11 mouse cellular contexts compared by ENCODE assay signal in genomic region chr4:152151451-152151965, GRCm38 (mm10). TPM values are rescaled to one million over a fixed set of nuclear protein-coding genes. Genes with fewer than 3 reads are reported as not detected.
DNase-seq lines count a peak whose midpoint lies in the region; ATAC-seq and TF ChIP-seq lines count a peak whose summit lies in the region.
"Had no signal": no experiment of that assay in that cellular context is flagged by ENCODE, and none has a peak within 500 bp of the region (broad histone marks: within the 10 kb centered on the region; RNA-seq: fewer than 3 reads in every experiment).

No protein-coding gene starts in this region.

- no peaks in the 10 kb centered on the region for H3K9me3 ChIP-seq in kidney, embryonic 15.5 days (replicated peaks)
- H3K9me3 ChIP-seq in embryonic facial prominence, embryonic 13.5 days = no peaks in the 10 kb centered on the region
- H3K9me3 ChIP-seq in intestine, embryonic 15.5 days = no peaks in the 10 kb centered on the region
- H3K9me3 ChIP-seq in midbrain, postnatal 0 days (ENCODE audit: low read length) = no peaks in the 10 kb centered on the region

- peak overlapping the region; percentile 89 for H3K4me2 ChIP-seq in kidney, embryonic 15.5 days
- H3K4me2 ChIP-seq in embryonic facial prominence, embryonic 13.5 days = peak overlapping the region; percentile 71
- peak overlapping the region; percentile 76 for H3K4me2 ChIP-seq in intestine, embryonic 15.5 days (replicated peaks)
- H3K4me2 ChIP-seq in midbrain, postnatal 0 days (ENCODE audit: low read depth, low read length, poor library complexity, severe bottlenecking) = peak overlapping the region; percentile 36; the same call in 1 of the 2 replicates

- H3K27me3 ChIP-seq in kidney, embryonic 15.5 days = peaks cover 66% of the 10 kb centered on the region
- H3K27me3 ChIP-seq in embryonic facial prominence, embryonic 13.5 days = peaks cover 86% of the 10 kb centered on the region
- peaks cover 37% of the 10 kb centered on the region for H3K27me3 ChIP-seq in intestine, embryonic 15.5 days (replicated peaks)
- peaks cover 40% of the 10 kb centered on the region for H3K27me3 ChIP-seq in midbrain, postnatal 0 days (ENCODE audit: insufficient read depth, low read length)

- H3K36me3 ChIP-seq in kidney, embryonic 15.5 days = no peaks in the 10 kb centered on the region
- H3K36me3 ChIP-seq in embryonic facial prominence, embryonic 13.5 days = no peaks in the 10 kb centered on the region
- no peaks in the 10 kb centered on the region for H3K36me3 ChIP-seq in intestine, embryonic 15.5 days
- no peaks in the 10 kb centered on the region for H3K36me3 ChIP-seq in midbrain, postnatal 0 days (ENCODE audit: insufficient read depth, low read length)

- no peak overlapping the region for H3K27ac ChIP-seq in kidney, embryonic 15.5 days
- H3K27ac ChIP-seq in embryonic facial prominence, embryonic 13.5 days = no peak overlapping the region
- no peak overlapping the region for H3K27ac ChIP-seq in intestine, embryonic 15.5 days
- no peak overlapping the region for H3K27ac ChIP-seq in midbrain, postnatal 0 days (ENCODE audit: low read depth, low read length)

- no peak for TF ChIP-seq CTCF in midbrain, postnatal 0 days (IDR thresholded peaks at IDR 0.05)

- H3K4me1 ChIP-seq in kidney, embryonic 15.5 days = peaks cover 44% of the 10 kb centered on the region
- peaks cover 15% of the 10 kb centered on the region for H3K4me1 ChIP-seq in embryonic facial prominence, embryonic 13.5 days
- H3K4me1 ChIP-seq in intestine, embryonic 15.5 days (replicated peaks) = peaks cover 13% of the 10 kb centered on the region
- H3K4me1 ChIP-seq in midbrain, postnatal 0 days (ENCODE audit: insufficient read depth, low read length) = no peaks in the 10 kb centered on the region

- WGBS in kidney, embryonic 15.5 days = 25% methylated on average over 7 of the region's 7 CpGs
- WGBS in embryonic facial prominence, embryonic 13.5 days = 15% methylated on average over 7 of the region's 7 CpGs
- WGBS in intestine, embryonic 15.5 days = 21% methylated on average over 7 of the region's 7 CpGs
- WGBS in midbrain, postnatal 0 days = 20% methylated on average over 7 of the region's 7 CpGs

- peak overlapping the region; percentile 57 for H3K9ac ChIP-seq in kidney, embryonic 15.5 days
- peak overlapping the region; percentile 65 for H3K9ac ChIP-seq in embryonic facial prominence, embryonic 13.5 days
- peak overlapping the region; percentile 26; the same call in 1 of the 2 replicates for H3K9ac ChIP-seq in intestine, embryonic 15.5 days
- no peak overlapping the region for H3K9ac ChIP-seq in midbrain, postnatal 0 days (replicated peaks; ENCODE audit: low read length, poor library complexity, severe bottlenecking)

- no peak for ATAC-seq in kidney, embryonic 15.5 days (replicated peaks; ENCODE audit: low FRiP score)
- no peak for ATAC-seq in embryonic facial prominence, embryonic 13.5 days (ENCODE audit: insufficient number of reproducible peaks, insufficient read depth, low FRiP score, low TSS enrichment, low read depth)
- no peak for ATAC-seq in intestine, embryonic 15.5 days
- ATAC-seq in midbrain, postnatal 0 days (ENCODE audit: low FRiP score) = no peak

- peak overlapping the region; percentile 53 for H3K4me3 ChIP-seq in kidney, embryonic 15.5 days (replicated peaks)
- peak overlapping the region; percentile 45 for H3K4me3 ChIP-seq in embryonic facial prominence, embryonic 13.5 days
- H3K4me3 ChIP-seq in intestine, embryonic 15.5 days (replicated peaks) = peak overlapping the region; percentile 40
- H3K4me3 ChIP-seq in midbrain, postnatal 0 days (ENCODE audit: low read depth, low read length) = peak overlapping the region; percentile 24; the same call in 1 of the 2 replicates

- DNase-seq in kidney, adult 11 months = no peak
- no peak for DNase-seq in midbrain, postnatal 0 days (ENCODE audit: low spot score)
- DNase-seq in embryo, embryonic 10 days (ENCODE audit: low spot score) = no peak
- no peak for DNase-seq in B cell, adult 2 months
- DNase-seq in ovary, postnatal 36 days (ENCODE audit: low spot score) = no peak
- DNase-seq: layer of hippocampus, adult 9-11 months; right cerebral cortex, postnatal 14 days had no signal

RNA-seq across cellular contexts. Expression of gene Espn, which starts 0.7 kb away (rescaled TPM):
- polyA plus RNA-seq in kidney, embryonic 15.5 days (2015; fragmentation: Nextera tagmentation; extraction: Ambion mirVana) = 25.5 and 28.1 TPM in 2 replicates
- polyA plus RNA-seq in embryonic facial prominence, embryonic 13.5 days (2015; fragmentation: Nextera tagmentation; extraction: Ambion mirVana) = 3.4 and 5.9 TPM in 2 replicates
- 29.2 and 30.8 TPM in 2 replicates for polyA plus RNA-seq in intestine, embryonic 15.5 days (2015; fragmentation: Nextera tagmentation; extraction: Ambion mirVana)
- total RNA-seq in midbrain, postnatal 0 days (2014; rRNA removed) = 0.22 and 0.42 TPM in 2 replicates
- 0.22 and 0.53 TPM in 2 replicates for polyA plus RNA-seq in midbrain, postnatal 0 days (2015; fragmentation: Nextera tagmentation; extraction: Ambion mirVana)

RNA-seq across cellular contexts. Expression of gene Hes2, which starts 7.2 kb away (rescaled TPM):
- polyA plus RNA-seq in kidney, embryonic 15.5 days (2015; fragmentation: Nextera tagmentation; extraction: Ambion mirVana) = 0.08 and 0.17 TPM in 2 replicates
- polyA plus RNA-seq in embryonic facial prominence, embryonic 13.5 days (2015; fragmentation: Nextera tagmentation; extraction: Ambion mirVana) = 0.10 TPM in 1 of 2 replicates, not detected in the other
- 0.30 and 0.42 TPM in 2 replicates for polyA plus RNA-seq in intestine, embryonic 15.5 days (2015; fragmentation: Nextera tagmentation; extraction: Ambion mirVana)
- total RNA-seq in midbrain, postnatal 0 days (2014; rRNA removed) = not detected in 2 replicates
- not detected in 2 replicates for polyA plus RNA-seq in midbrain, postnatal 0 days (2015; fragmentation: Nextera tagmentation; extraction: Ambion mirVana)
- total RNA-seq: common myeloid progenitor, adult 5-6 weeks had no signal

RNA-seq across cellular contexts. Expression of gene Acot7, which starts 26.4 kb away (rescaled TPM):
- 65.6 and 71.7 TPM in 2 replicates for polyA plus RNA-seq in kidney, embryonic 15.5 days (2015; fragmentation: Nextera tagmentation; extraction: Ambion mirVana)
- polyA plus RNA-seq in embryonic facial prominence, embryonic 13.5 days (2015; fragmentation: Nextera tagmentation; extraction: Ambion mirVana) = 48.5 and 54.1 TPM in 2 replicates
- polyA plus RNA-seq in intestine, embryonic 15.5 days (2015; fragmentation: Nextera tagmentation; extraction: Ambion mirVana) = 57.8 and 60.0 TPM in 2 replicates
- 228 and 259 TPM in 2 replicates for total RNA-seq in midbrain, postnatal 0 days (2014; rRNA removed)
- polyA plus RNA-seq in midbrain, postnatal 0 days (2015; fragmentation: Nextera tagmentation; extraction: Ambion mirVana) = 510 and 544 TPM in 2 replicates

RNA-seq across cellular contexts. Expression of gene Tnfrsf25, which starts 35.8 kb away (rescaled TPM):
- 1.5 and 2.4 TPM in 2 replicates for polyA plus RNA-seq in kidney, embryonic 15.5 days (2015; fragmentation: Nextera tagmentation; extraction: Ambion mirVana)
- polyA plus RNA-seq in embryonic facial prominence, embryonic 13.5 days (2015; fragmentation: Nextera tagmentation; extraction: Ambion mirVana) = 1.1 and 1.5 TPM in 2 replicates
- polyA plus RNA-seq in intestine, embryonic 15.5 days (2015; fragmentation: Nextera tagmentation; extraction: Ambion mirVana) = 1.4 and 1.5 TPM in 2 replicates
- total RNA-seq in midbrain, postnatal 0 days (2014; rRNA removed) = 0.99 and 2.0 TPM in 2 replicates
- polyA plus RNA-seq in midbrain, postnatal 0 days (2015; fragmentation: Nextera tagmentation; extraction: Ambion mirVana) = 0.38 and 0.49 TPM in 2 replicates
- total RNA-seq: common myeloid progenitor, adult 5-6 weeks had no signal

Comparison
In these comparisons a context has a peak if more than half of its experiments do, and no peak if none do; other contexts are left out.
1. H3K4me2 ChIP-seq: peak in every context shown above with its lines; median percentile 89 in kidney, embryonic 15.5 days; 76 in intestine, embryonic 15.5 days; 71 in embryonic facial prominence, embryonic 13.5 days; 36 in midbrain, postnatal 0 days.